Mouse (Mus musculus) cerebellum, postnatal 4 days (tissue): ENCODE results near the gene Calcoco1.
A peak's percentile ranks its signal among the peaks of the same experiment; 100 is the strongest.

ENCODE experiments used
- DNase-seq, 2 experiments: peaks; one replicate each; pipeline ENCODE4 v3.0.0; 2022; ENCODE audit warnings: low spot score in 2 of 2, mixed read lengths in 1 of 2

The Calcoco1 gene

DNA sequence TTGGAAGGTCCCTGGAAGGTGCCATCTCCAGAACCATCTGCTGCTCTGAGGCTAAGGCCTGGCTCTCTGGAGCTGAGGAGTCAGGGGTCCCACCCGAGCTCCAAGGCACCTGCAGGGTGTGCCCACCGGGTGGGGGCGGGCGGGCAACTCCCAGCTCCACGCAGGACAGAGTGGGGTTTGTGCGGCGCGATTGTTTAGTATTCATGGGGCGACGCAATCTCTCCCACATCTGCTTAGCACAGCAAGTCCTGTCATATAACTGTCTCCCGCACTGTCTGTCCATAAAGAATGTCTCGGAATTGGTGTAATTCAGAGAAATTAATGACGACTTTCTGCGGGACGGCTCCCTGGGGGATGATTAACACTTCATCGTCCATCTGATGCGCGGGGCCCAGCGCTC, 15.1 kb upstream of the Calcoco1 start:
- no peak for DNase-seq

DNA sequence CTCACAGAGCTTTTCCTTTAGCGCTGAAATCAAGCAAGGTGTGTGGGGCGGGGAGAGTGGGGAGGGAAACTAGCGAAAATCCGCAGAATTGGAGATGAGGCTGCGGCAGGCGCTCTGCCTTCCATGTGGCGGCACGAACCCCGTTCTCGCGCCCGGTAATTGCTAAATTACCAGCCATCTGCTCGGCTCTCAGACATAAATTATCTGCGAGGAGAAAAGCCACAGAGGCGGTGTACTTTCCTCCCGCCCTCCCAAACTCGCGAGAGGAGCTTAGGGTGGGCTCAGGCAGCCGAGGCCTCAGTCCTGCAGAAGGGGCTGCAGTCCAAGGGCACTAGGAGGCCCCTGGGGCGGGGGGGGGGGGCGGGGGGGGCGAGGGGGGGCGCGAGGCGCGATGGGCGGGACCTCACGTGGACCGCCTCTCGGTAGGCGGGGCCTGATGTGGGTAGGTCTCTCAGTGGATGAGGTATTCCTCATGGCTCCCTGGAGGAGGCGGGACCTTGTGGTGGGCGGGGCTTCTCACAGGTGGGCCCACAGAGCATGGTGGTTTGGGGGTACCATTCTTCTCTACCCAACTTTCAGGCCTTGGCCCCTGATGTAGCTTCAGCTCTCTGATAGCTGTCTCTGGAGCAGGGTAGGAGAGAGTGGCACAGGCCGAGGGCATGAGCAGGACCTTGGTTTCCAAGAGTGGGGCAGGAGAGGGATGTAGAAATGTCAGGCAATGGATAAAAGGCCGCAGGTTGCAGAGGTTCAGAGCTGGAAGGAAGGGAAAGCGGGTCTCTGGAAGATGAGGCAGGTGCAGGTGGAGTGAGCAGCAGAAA, 14.4 kb upstream of the Calcoco1 start:
- DNase-seq, result peak; percentile 40 to 45

DNA sequence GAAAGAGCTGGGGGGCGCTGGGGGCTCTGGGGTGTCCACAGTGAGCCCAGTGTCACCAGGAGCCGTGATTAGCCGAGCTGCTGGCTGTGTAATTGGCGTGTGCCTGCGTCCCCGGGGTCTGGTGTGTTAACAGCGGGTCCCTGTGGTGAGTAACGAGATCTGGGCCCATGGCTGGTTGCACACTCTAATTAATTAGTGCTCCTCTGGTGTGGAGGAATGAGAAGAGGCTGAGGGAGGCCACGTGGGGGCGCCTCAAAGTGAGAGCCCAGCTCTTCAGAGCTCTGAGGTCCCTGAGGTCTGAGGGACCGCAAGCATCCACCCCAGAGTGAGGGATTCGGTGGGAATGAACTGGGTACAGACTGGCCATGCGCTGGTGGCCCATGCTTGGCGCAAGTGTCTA, 13.1 kb upstream of the Calcoco1 start:
- peak in 1 of 2 experiments; percentile 50 for DNase-seq

- no peak for DNase-seq
Observed at GRCm38 (mm10) chr15:102733759-102734531, 12.0 kb upstream of the Calcoco1 start.

GRCm38 (mm10) chr15:102733233-102733632, 11.3 kb upstream of the Calcoco1 start:
- DNase-seq, result peak; percentile 60 to 94

- DNase-seq, result no peak
Observed at GRCm38 (mm10) chr15:102732406-102732805, 10.4 kb upstream of the Calcoco1 start.

GRCm38 (mm10) chr15:102727951-102728350, 6.0 kb upstream of the Calcoco1 start:
- no peak for DNase-seq

GRCm38 (mm10) chr15:102723358-102724135, 1.6 kb upstream of the Calcoco1 start:
- no peak for DNase-seq

GRCm38 (mm10) chr15:102722500-102722931, 538 bp upstream of the Calcoco1 start:
- DNase-seq, result no peak

- no peak for DNase-seq
Observed at GRCm38 (mm10) chr15:102721016-102721898, 721 bp downstream of the Calcoco1 start.

DNA sequence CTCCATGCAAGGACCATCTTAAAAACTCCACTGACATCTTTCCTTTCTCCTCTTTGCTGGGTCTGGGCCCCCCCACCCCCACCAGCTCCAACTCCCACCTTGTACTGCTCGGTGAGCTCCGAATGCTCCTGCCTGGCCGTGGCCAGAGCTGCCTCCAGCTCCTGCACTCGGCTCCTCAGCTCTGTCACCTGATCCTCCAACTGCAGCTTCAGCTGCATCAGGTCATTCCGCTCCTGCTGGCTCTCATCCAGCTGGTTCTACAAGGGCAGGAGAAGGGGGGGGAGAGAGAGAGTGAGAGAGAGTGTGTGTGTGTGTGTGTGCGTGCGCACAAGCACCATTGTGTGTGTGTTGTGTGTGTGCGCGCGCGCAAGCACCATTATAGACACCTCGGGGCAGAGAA, 5.8 kb downstream of the Calcoco1 start:
- DNase-seq, result no peak

DNA sequence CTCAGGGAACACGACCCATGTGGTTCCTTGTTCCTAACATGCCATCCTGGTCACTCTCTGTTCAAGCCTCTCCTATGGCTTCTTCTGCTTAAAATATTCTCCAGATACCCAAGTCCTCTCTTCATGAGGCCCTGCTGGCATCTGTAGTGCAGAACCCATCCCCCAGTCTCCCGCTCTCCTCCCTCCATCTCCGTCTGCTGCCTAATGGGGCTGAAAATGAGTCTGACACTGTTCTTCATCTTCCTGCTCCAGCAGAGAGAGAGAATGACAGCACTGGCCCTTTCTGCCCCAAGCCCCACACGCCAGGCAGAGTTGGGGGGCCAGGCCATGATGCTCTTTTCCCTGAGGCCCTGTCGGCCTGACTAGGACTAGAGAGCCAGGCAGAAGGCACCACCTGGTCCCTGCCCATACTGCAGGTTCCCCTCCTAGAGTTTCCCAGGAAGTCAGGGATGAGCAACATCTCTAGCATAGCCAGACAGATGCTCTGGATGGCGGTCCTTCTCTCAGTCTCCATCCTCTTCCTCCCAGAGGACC, 14.2 kb downstream of the Calcoco1 start:
- DNase-seq, result no peak

GRCm38 (mm10) chr15:102705923-102706503, 16.0 kb downstream of the Calcoco1 start:
- DNase-seq, result no peak

DNA sequence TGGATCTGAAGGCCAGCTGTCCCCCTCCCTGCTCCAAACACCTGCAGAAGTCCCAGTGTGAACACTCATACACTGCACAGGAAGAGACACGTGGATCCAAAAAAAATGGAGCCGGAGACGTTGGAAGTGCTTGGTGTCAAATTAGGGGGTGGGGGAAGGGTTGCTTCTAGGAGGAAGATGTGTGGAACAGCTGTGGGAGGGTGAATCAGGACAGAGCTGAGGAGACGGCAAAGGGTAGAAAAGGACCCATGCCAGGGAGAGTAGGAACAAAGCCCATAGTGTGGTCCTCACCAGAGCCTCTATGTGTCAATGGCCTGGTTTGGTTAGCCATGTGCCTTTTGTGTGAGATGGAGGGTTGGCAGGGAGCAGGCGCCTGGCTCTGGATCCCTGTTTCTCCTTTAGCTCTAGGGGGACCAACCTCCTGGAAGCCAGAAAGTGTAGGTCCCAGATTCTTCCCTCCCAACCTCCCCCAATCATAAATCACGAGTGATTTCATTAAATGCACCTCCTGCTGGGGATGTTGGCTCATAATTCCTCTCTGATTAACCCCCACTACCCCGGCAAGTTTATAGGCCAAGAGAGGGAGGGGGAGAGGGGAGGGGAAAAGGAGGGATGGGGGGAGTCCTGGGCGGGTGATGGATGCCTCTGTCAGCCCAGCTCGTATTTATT, 16.6 kb downstream of the Calcoco1 start:
- no peak for DNase-seq

DNA sequence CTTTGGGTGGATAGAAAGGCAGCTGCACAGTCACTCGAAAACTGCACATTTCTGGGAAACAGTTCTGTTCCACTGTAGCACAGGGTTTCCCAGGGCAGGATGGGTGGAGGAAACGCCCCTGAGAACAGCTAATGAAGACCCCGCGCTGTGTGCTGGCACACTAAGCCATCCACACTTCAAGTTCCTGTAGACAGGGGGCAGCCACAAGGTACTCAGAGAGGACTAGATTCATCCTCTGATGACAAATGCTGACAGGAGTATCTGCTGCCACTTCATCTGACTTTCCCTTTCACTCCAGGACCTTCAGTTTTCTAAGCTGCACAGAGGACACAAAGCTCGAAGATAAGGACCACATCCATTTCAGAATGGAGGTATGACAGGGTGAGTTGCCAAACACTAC, 17.2 kb downstream of the Calcoco1 start:
- no peak for DNase-seq

- no peak for DNase-seq
Observed at GRCm38 (mm10) chr15:102702972-102703371, 19.0 kb downstream of the Calcoco1 start.

DNA sequence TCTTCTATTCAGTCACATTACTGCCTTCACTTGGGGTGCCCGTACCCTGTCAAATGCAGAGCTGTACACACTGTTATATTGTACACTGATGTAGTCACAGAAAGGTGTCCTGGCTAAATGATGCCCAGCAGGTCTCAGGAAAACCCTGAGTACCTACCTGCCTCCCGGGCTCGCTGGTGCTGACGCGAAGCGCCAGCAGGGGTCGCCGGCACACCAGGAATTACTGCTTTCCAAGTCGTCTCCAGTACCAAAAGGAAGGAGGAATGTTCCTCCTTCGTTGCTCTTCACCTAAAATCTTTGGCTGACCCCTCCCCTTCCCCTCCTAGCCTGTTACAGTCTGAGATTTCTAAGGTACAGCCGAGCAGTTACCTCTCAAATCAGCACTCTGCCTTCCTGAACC, 23.8 kb downstream of the Calcoco1 start:
- peak; percentile 88 to 90 for DNase-seq

- no peak for DNase-seq
Observed at GRCm38 (mm10) chr15:102696899-102697298, 25.1 kb downstream of the Calcoco1 start.

GRCm38 (mm10) chr15:102693600-102693999, 28.4 kb downstream of the Calcoco1 start:
- peak in 1 of 2 experiments; percentile 72 for DNase-seq

GRCm38 (mm10) chr15:102692991-102693411, 29.0 kb downstream of the Calcoco1 start:
- DNase-seq, result peak; percentile 66 to 81
